19 mouse cellular contexts compared by ENCODE assay signal in the genomic region with DNA sequence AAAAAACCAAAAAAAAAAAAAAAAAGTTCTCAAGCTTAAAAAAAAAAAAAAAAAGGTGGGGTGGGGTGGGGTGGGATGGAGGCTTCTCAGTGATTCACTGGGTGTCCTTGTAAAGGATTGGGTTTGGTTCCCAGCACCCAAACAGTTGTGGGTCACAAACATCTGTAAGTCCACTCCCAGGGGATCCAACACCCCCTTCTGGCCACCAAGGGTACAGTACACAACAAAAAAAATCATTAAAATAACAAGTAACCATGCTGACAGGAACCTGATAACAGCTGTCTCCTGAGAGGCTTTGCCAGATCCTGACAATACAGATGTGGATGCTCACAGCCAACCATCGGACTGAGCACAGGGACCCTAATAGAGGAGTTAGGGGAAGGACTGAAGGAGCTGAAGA. TPM values are rescaled to one million over a fixed set of nuclear protein-coding genes. Genes with fewer than 3 reads are reported as not detected.
DNase-seq lines count a peak whose midpoint lies in the region; TF ChIP-seq lines count a peak whose summit lies in the region.
"Had no signal": no experiment of that assay in that cellular context is flagged by ENCODE, and none has a peak within 500 bp of the region (broad histone marks: within the 10 kb centered on the region; RNA-seq: fewer than 3 reads in every experiment).

No protein-coding gene starts in this region.

- peaks cover 10% of the 10 kb centered on the region for H3K4me1 ChIP-seq in E14TG2a.4 (replicated peaks; ENCODE audit: low read depth, low read length)
- H3K4me1 ChIP-seq: embryonic facial prominence, embryonic 13.5 days; hindbrain, embryonic 12.5 days; limb, embryonic 10.5 days; midbrain, embryonic 15.5 days; stomach, embryonic 15.5 days had no signal

- peaks cover 69% of the 10 kb centered on the region for H3K36me3 ChIP-seq in E14TG2a.4 (ENCODE audit: insufficient read depth, low read length)

- no peak overlapping the region for H3K27ac ChIP-seq in layer of hippocampus, adult 2 months
- H3K27ac ChIP-seq: embryonic facial prominence, embryonic 13.5 days; hindbrain, embryonic 12.5 days; limb, embryonic 10.5 days; midbrain, embryonic 15.5 days; stomach, embryonic 15.5 days had no signal

- TF ChIP-seq CTCF in layer of hippocampus, adult 2 months (conservative IDR thresholded peaks at IDR 0.05): peak; percentile 26; the same call in 1 of the 2 replicates
- peak; percentile 33 for TF ChIP-seq CTCF in E14TG2a.4 (conservative IDR thresholded peaks at IDR 0.05; ENCODE audit: low read length)

- no peaks in the 10 kb centered on the region for H3K9me3 ChIP-seq in E14TG2a.4 (ENCODE audit: low read length)
- H3K9me3 ChIP-seq: embryonic facial prominence, embryonic 13.5 days; hindbrain, embryonic 12.5 days; limb, embryonic 10.5 days; midbrain, embryonic 15.5 days; stomach, embryonic 15.5 days had no signal

- H3K4me3 ChIP-seq in layer of hippocampus, adult 2 months: no peak overlapping the region
- no peak overlapping the region for H3K4me3 ChIP-seq in E14TG2a.4 (replicated peaks; ENCODE audit: low read length)
- H3K4me3 ChIP-seq: embryonic facial prominence, embryonic 13.5 days; hindbrain, embryonic 12.5 days; limb, embryonic 10.5 days; midbrain, embryonic 15.5 days; stomach, embryonic 15.5 days had no signal

- no peaks in the 10 kb centered on the region for H3K27me3 ChIP-seq in E14TG2a.4 (ENCODE audit: insufficient read depth, low read length)
- H3K27me3 ChIP-seq: embryonic facial prominence, embryonic 13.5 days; hindbrain, embryonic 12.5 days; midbrain, embryonic 15.5 days; stomach, embryonic 15.5 days had no signal

- no peak for DNase-seq in layer of hippocampus, adult 2 months (ENCODE audit: low spot score in 2 of 2)
- DNase-seq in layer of hippocampus, adult 9-10 months (ENCODE audit: low spot score): no peak
- peak; percentile 31 for DNase-seq in 3T3-L1 (ENCODE audit: low read depth, low spot score)
- DNase-seq in ZHBTc4 (ENCODE audit: low read depth, low spot score): peak; percentile 59
- DNase-seq in thymus, adult 18-20 months: no peak
- no peak for DNase-seq in ovary, postnatal 14 days (ENCODE audit: low spot score)
- DNase-seq: adrenal gland, postnatal 10 days; cerebellum, adult 11 months; cerebellum, postnatal 10 days; gastrocnemius, postnatal 14 days; kidney, adult 2 months; kidney, postnatal 10 days; right cerebral cortex, postnatal 25 days had no signal

RNA-seq across cellular contexts. Expression of gene Ankrd12, which starts 7.6 kb away (rescaled TPM):
- total RNA-seq in layer of hippocampus, adult 2 months (2021): 100 to 1,000 TPM; 229 to 237 TPM

RNA-seq across cellular contexts. Expression of gene Ndufv2, which starts 16.9 kb away (rescaled TPM):
- 100 to 1,000 TPM; 233 to 261 TPM for total RNA-seq in layer of hippocampus, adult 2 months (2021)

RNA-seq across cellular contexts. Expression of gene Washc1, which starts 26.9 kb away (rescaled TPM):
- total RNA-seq in layer of hippocampus, adult 2 months (2021): 10 to 100 TPM; 44.2 to 48.1 TPM

RNA-seq across cellular contexts. Expression of gene Ddx11, which starts 38.8 kb away (rescaled TPM):
- total RNA-seq in layer of hippocampus, adult 2 months (2021): 1 to 10 TPM; 1.1 to 1.5 TPM

Comparison
In these comparisons a context has a peak if more than half of its experiments do, and no peak if none do; other contexts are left out.
1. DNase-seq: peak in 3T3-L1 (single experiment) and ZHBTc4 (single experiment); none in layer of hippocampus, adult 2 months (0 of 2), layer of hippocampus, adult 9-10 months (single experiment), thymus, adult 18-20 months (0 of 2) and ovary, postnatal 14 days (single experiment).